Mouse (Mus musculus) midbrain, embryonic 11.5 days (tissue): Measurements from ENCODE around the gene Tsnax. TPM values are rescaled to one million over a fixed set of nuclear protein-coding genes. Genes with fewer than 3 reads are reported as not detected.

Source experiments
- ATAC-seq: fragments of 200-750 bp; cut with Nextera tagmentation; 2 replicates; pipeline ENCODE4 v1.8.0; 2017; ENCODE audit warnings: moderate TSS enrichment, moderate library complexity; ENCODE audit not compliant: low FRiP score
- DNase-seq: peaks from one replicate; pipeline ENCODE4 v3.0.0; 2015; ENCODE audit warnings: low spot score; ENCODE audit errors: missing footprints
- H3K27ac ChIP-seq: fragments of 300-500 bp; sonication (generic); 2 replicates; pipeline ENCODE4 v1.5.1; 2014; ENCODE audit warnings: low read depth, low read length
- H3K27me3 ChIP-seq: fragments of 300-500 bp; sonication (generic); 2 replicates; pipeline ENCODE4 v1.6.1; 2014; ENCODE audit warnings: mild to moderate bottlenecking, low read length, moderate library complexity, mixed read lengths; ENCODE audit not compliant: control insufficient read depth, insufficient read depth
- H3K36me3 ChIP-seq: fragments of 300-500 bp; sonication (generic); 2 replicates; pipeline ENCODE4 v1.6.1; 2014; ENCODE audit warnings: mild to moderate bottlenecking, low read length, moderate library complexity, mixed read lengths; ENCODE audit not compliant: control insufficient read depth, insufficient read depth
- H3K4me1 ChIP-seq: fragments of 300-500 bp; sonication (generic); 2 replicates; pipeline ENCODE4 v1.6.1; 2014; ENCODE audit warnings: low read length; ENCODE audit not compliant: control insufficient read depth, insufficient read depth
- H3K4me2 ChIP-seq: fragments of 300-500 bp; sonication (generic); 2 replicates; pipeline ENCODE4 v1.6.1; 2014; ENCODE audit warnings: mild to moderate bottlenecking, moderate library complexity
- H3K4me3 ChIP-seq: fragments of 300-500 bp; sonication (generic); 2 replicates; pipeline ENCODE4 v1.5.1; 2014; ENCODE audit warnings: low read depth, low read length
- H3K9ac ChIP-seq: fragments of 300-500 bp; sonication (generic); 2 replicates; pipeline ENCODE4 v1.6.1; 2014; ENCODE audit warnings: low read length
- H3K9me3 ChIP-seq: fragments of 300-500 bp; sonication (generic); 2 replicates; pipeline ENCODE4 v1.6.1; 2016; ENCODE audit warnings: low read length; ENCODE audit not compliant: control insufficient read depth
- WGBS: fragments of 180-500 bp; shearing (Covaris S2); extraction: QIAGEN DNeasy Blood & Tissue Kit; methylation state at CpG from one replicate; pipeline ENCODE4 v1.1.7; 2014; 5-methylcytosine and 5-hydroxymethylcytosine counted together
- polyA plus RNA-seq: library from polyadenylated mRNA; unstranded; fragments of >200 nt; fragmentation: Nextera tagmentation; extraction: Ambion mirVana; gene quantifications from 2 replicates; pipeline ENCODE4 v1.2.1, GENCODE M21; 2014

The Tsnax gene
- 155 and 175 TPM in 2 replicates for polyA plus RNA-seq

- H3K4me2 ChIP-seq, result peak within 1 kb of the TSS; percentile 79
- no peaks in the 10 kb centered on the region for H3K27me3 ChIP-seq
- WGBS, result 3% methylated on average over 84 of the region's 84 CpGs
Observed at GRCm38 (mm10) chr8:125012695-125013627, at the start of gene Tsnax. TSS of gene Tsnax (plus strand) at chr8:125012997.

GRCm38 (mm10) chr8:124963246-124963645, 49.6 kb upstream of the Tsnax start:
- Histone ChIP-seq H3K27ac (no peak overlapping the region), H3K27me3 (no peaks in the 10 kb centered on the region), H3K4me3 (no peak overlapping the region), H3K9ac (no peak overlapping the region), H3K4me2 (no peak overlapping the region), H3K36me3 (no peaks in the 10 kb centered on the region), H3K9me3 (no peaks in the 10 kb centered on the region), H3K4me1 (peaks cover 8% of the 10 kb centered on the region; the same call in 1 of the 2 replicates)
- ATAC-seq (no peak), DNase-seq (no peak)
- WGBS, result 92% methylated on average over 5 of the region's 5 CpGs

More at GRCm38 (mm10) chr8:125012695-125013627, at the start of gene Tsnax:
- ATAC-seq (peak; percentile 98), DNase-seq (peak; percentile 98)
- peak within 1 kb of the TSS; percentile 86 for H3K9ac ChIP-seq
- H3K4me1 ChIP-seq, result peaks cover 5% of the 10 kb centered on the region
- peaks cover 6% of the 10 kb centered on the region; the same call in 1 of the 2 replicates for H3K36me3 ChIP-seq
- H3K4me3 ChIP-seq, result peak within 1 kb of the TSS; percentile 93
- no peaks in the 10 kb centered on the region for H3K9me3 ChIP-seq
- H3K27ac ChIP-seq, result peak within 1 kb of the TSS; percentile 38

- DNase-seq, result no peak
- ATAC-seq, result no peak
- 91% methylated on average over 8 of the region's 8 CpGs for WGBS
- no peaks in the 10 kb centered on the region for H3K9me3 ChIP-seq
- H3K36me3 ChIP-seq, result no peaks in the 10 kb centered on the region
- H3K4me3 ChIP-seq, result no peak overlapping the region
- peaks cover 4% of the 10 kb centered on the region; the same call in 1 of the 2 replicates for H3K4me1 ChIP-seq
- no peaks in the 10 kb centered on the region for H3K27me3 ChIP-seq
- H3K4me2 ChIP-seq, result no peak overlapping the region
- H3K27ac ChIP-seq, result no peak overlapping the region
- H3K9ac ChIP-seq, result no peak overlapping the region
Observed at GRCm38 (mm10) chr8:124964966-124965365, 47.8 kb upstream of the Tsnax start.

GRCm38 (mm10) chr8:124970312-124970933, 42.4 kb upstream of the Tsnax start:
- Histone ChIP-seq H3K27ac (no peak overlapping the region), H3K4me2 (no peak overlapping the region), H3K9ac (no peak overlapping the region), H3K4me3 (no peak overlapping the region), H3K36me3 (no peaks in the 10 kb centered on the region), H3K9me3 (no peaks in the 10 kb centered on the region; the same call in 1 of the 2 replicates), H3K27me3 (no peaks in the 10 kb centered on the region), H3K4me1 (no peaks in the 10 kb centered on the region)
- DNase-seq (no peak), ATAC-seq (no peak)
- WGBS, result 88% methylated on average over 6 of the region's 6 CpGs

- 80% methylated on average over 8 of the region's 8 CpGs for WGBS
Observed at GRCm38 (mm10) chr8:124973221-124973620, 39.6 kb upstream of the Tsnax start.

GRCm38 (mm10) chr8:124974254-124974653, 38.5 kb upstream of the Tsnax start:
- Histone ChIP-seq H3K4me1 (no peaks in the 10 kb centered on the region), H3K27me3 (no peaks in the 10 kb centered on the region), H3K9ac (no peak overlapping the region), H3K9me3 (no peaks in the 10 kb centered on the region; the same call in 1 of the 2 replicates), H3K4me2 (no peak overlapping the region), H3K27ac (no peak overlapping the region), H3K36me3 (no peaks in the 10 kb centered on the region), H3K4me3 (no peak overlapping the region)
- ATAC-seq (no peak), DNase-seq (no peak)
- WGBS, result 84% methylated on average over 4 of the region's 4 CpGs

More at GRCm38 (mm10) chr8:124973221-124973620, 39.6 kb upstream of the Tsnax start:
- Histone ChIP-seq H3K9ac (no peak overlapping the region), H3K4me2 (no peak overlapping the region), H3K36me3 (no peaks in the 10 kb centered on the region), H3K4me3 (no peak overlapping the region), H3K27me3 (no peaks in the 10 kb centered on the region), H3K27ac (no peak overlapping the region), H3K4me1 (no peaks in the 10 kb centered on the region), H3K9me3 (no peaks in the 10 kb centered on the region; the same call in 1 of the 2 replicates)
- DNase-seq, result no peak
- no peak for ATAC-seq

- H3K9me3 ChIP-seq, result no peaks in the 10 kb centered on the region; the same call in 1 of the 2 replicates
- no peak for ATAC-seq
- no peak overlapping the region for H3K27ac ChIP-seq
Observed at GRCm38 (mm10) chr8:124976211-124976610, 36.6 kb upstream of the Tsnax start.

GRCm38 (mm10) chr8:124978026-124978425, 34.8 kb upstream of the Tsnax start:
- 87% methylated on average over 7 of the region's 7 CpGs for WGBS
- ATAC-seq (no peak), DNase-seq (no peak)
- H3K9me3 ChIP-seq, result no peaks in the 10 kb centered on the region; the same call in 1 of the 2 replicates
- H3K4me3 ChIP-seq, result no peak overlapping the region
- H3K27me3 ChIP-seq, result no peaks in the 10 kb centered on the region
- H3K36me3 ChIP-seq, result no peaks in the 10 kb centered on the region
- no peak overlapping the region for H3K9ac ChIP-seq
- no peak overlapping the region for H3K4me2 ChIP-seq
- H3K4me1 ChIP-seq, result no peaks in the 10 kb centered on the region
- no peak overlapping the region for H3K27ac ChIP-seq

More at GRCm38 (mm10) chr8:124976211-124976610, 36.6 kb upstream of the Tsnax start:
- WGBS, result 87% methylated on average over 6 of the region's 6 CpGs
- no peaks in the 10 kb centered on the region for H3K27me3 ChIP-seq
- no peak for DNase-seq
- no peaks in the 10 kb centered on the region for H3K36me3 ChIP-seq
- no peak overlapping the region for H3K4me3 ChIP-seq
- no peaks in the 10 kb centered on the region for H3K4me1 ChIP-seq
- H3K4me2 ChIP-seq, result no peak overlapping the region
- no peak overlapping the region for H3K9ac ChIP-seq

- Histone ChIP-seq H3K4me1 (no peaks in the 10 kb centered on the region), H3K27ac (no peak overlapping the region), H3K4me2 (no peak overlapping the region), H3K9ac (no peak overlapping the region), H3K36me3 (no peaks in the 10 kb centered on the region), H3K27me3 (no peaks in the 10 kb centered on the region), H3K4me3 (no peak overlapping the region), H3K9me3 (no peaks in the 10 kb centered on the region; the same call in 1 of the 2 replicates)
- 88% methylated on average over 3 of the region's 3 CpGs for WGBS
- ATAC-seq (no peak), DNase-seq (no peak)
Observed at GRCm38 (mm10) chr8:124980036-124980435, 32.8 kb upstream of the Tsnax start.
